Mouse (Mus musculus) lung, postnatal 0 days (tissue): ENCODE data around the gene Fbln2.

Experiments
- CTCF ChIP-seq: IDR thresholded peaks from 2 replicates; pipeline ENCODE4 v1.5.1; 2016; ENCODE audit warnings: antibody characterized with exemption, mild to moderate bottlenecking
- EP300 ChIP-seq: IDR thresholded peaks from 2 replicates; pipeline ENCODE4 v1.6.1; 2016; ENCODE audit warnings: antibody characterized with exemption, mild to moderate bottlenecking, control low read depth

GRCm38 (mm10) chr6:91215454-91215853 lies 3.2 kb downstream of the Fbln2 start:
- no peak for TF ChIP-seq CTCF
- TF ChIP-seq EP300, result no peak
